Mouse (Mus musculus) embryonic facial prominence, embryonic 11.5 days (tissue): ENCODE data around the gene Cd300c2. TPM values are rescaled to one million over a fixed set of nuclear protein-coding genes. Genes with fewer than 3 reads are reported as not detected.
A peak's percentile ranks its signal among the peaks of the same experiment; 100 is the strongest.
"Not testable (repeated sequence)": the region's sequence is repeated elsewhere in the genome, so short reads cannot be mapped to it uniquely, and the experiment has no call there.

ENCODE experiments used
- ATAC-seq: fragments of 200-750 bp; cut with Nextera tagmentation; replicated peaks from 2 replicates; pipeline ENCODE4 v1.8.0; 2017; ENCODE audit warnings: low read depth; ENCODE audit not compliant: insufficient number of reproducible peaks, low FRiP score, low TSS enrichment
- DNase-seq: peaks from one replicate; pipeline ENCODE4 v3.0.0-alpha.2; 2015; ENCODE audit warnings: low spot score
- H3K27ac ChIP-seq: fragments of 300-500 bp; sonication (generic); replicated peaks from 2 replicates; pipeline ENCODE4 v1.5.1; 2014; ENCODE audit warnings: mild to moderate bottlenecking, low read depth, low read length, control low read depth
- H3K27me3 ChIP-seq: fragments of 300-500 bp; sonication (generic); 2 replicates; pipeline ENCODE4 v1.6.1; 2014; ENCODE audit warnings: mild to moderate bottlenecking, low read length, moderate library complexity, mixed read lengths; ENCODE audit not compliant: control insufficient read depth, insufficient read depth
- H3K36me3 ChIP-seq: fragments of 300-500 bp; sonication (generic); replicated peaks from 2 replicates; pipeline ENCODE4 v1.6.1; 2014; ENCODE audit warnings: low read depth, mild to moderate bottlenecking, low read length, moderate library complexity, mixed read lengths; ENCODE audit not compliant: control insufficient read depth, insufficient read depth
- H3K4me1 ChIP-seq: fragments of 300-500 bp; sonication (generic); 2 replicates; pipeline ENCODE4 v1.6.1; 2014; ENCODE audit warnings: low read length, mixed read lengths; ENCODE audit not compliant: control insufficient read depth, insufficient read depth
- H3K4me2 ChIP-seq: fragments of 300-500 bp; sonication (generic); 2 replicates; pipeline ENCODE4 v1.6.1; 2014; ENCODE audit warnings: low read depth, mild to moderate bottlenecking, control low read depth, low read length, moderate library complexity
- H3K4me3 ChIP-seq: fragments of 300-500 bp; sonication (generic); 2 replicates; pipeline ENCODE4 v1.5.1; 2014; ENCODE audit warnings: low read depth, low read length, control low read depth
- H3K9ac ChIP-seq: fragments of 300-500 bp; sonication (generic); replicated peaks from 2 replicates; pipeline ENCODE4 v1.6.1; 2014; ENCODE audit warnings: mild to moderate bottlenecking, control low read depth, low read length
- H3K9me3 ChIP-seq: fragments of 300-500 bp; sonication (generic); replicated peaks from 2 replicates; pipeline ENCODE4 v1.6.1; 2016; ENCODE audit warnings: mild to moderate bottlenecking, low read length, inconsistent platforms, mixed read lengths; ENCODE audit not compliant: control insufficient read depth
- WGBS: fragments of 180-500 bp; shearing (Covaris S2); extraction: QIAGEN DNeasy Blood & Tissue Kit; methylation state at CpG from one replicate; pipeline ENCODE4 v1.1.7; 2014; 5-methylcytosine and 5-hydroxymethylcytosine counted together
- polyA plus RNA-seq: library from polyadenylated mRNA; unstranded; fragments of >200 nt; fragmentation: Nextera tagmentation; extraction: Ambion mirVana; gene quantifications from 2 replicates; pipeline ENCODE4 v1.2.1, GENCODE M21; 2014

Gene Cd300c2
- polyA plus RNA-seq: 0.94 and 1.2 TPM in 2 replicates

GRCm38 (mm10) chr11:115001474-115002040 lies at the start of gene Cd300c2:
Gene Cd300c2, minus strand, starts transcription at chr11:115001880.
- 87% methylated on average over 7 of the region's 7 CpGs for WGBS
- H3K4me1 ChIP-seq: no peaks in the 10 kb centered on the region
- H3K27me3 ChIP-seq: no peaks in the 10 kb centered on the region
- ATAC-seq (no peak), DNase-seq (no peak)
- no peaks in the 10 kb centered on the region for H3K9me3 ChIP-seq
- H3K36me3 ChIP-seq: no peaks in the 10 kb centered on the region
- no peak within 1 kb of the TSS for H3K9ac ChIP-seq
- H3K4me3 ChIP-seq: no peak within 1 kb of the TSS
- H3K27ac ChIP-seq: no peak within 1 kb of the TSS
- H3K4me2 ChIP-seq: no peak within 1 kb of the TSS

- WGBS: 47% methylated on average over 3 of the region's 3 CpGs
- Histone ChIP-seq H3K4me2 (no peak overlapping the region), H3K27ac (no peak overlapping the region), H3K9me3 (no peaks in the 10 kb centered on the region), H3K4me1 (no peaks in the 10 kb centered on the region), H3K9ac (no peak overlapping the region), H3K27me3 (no peaks in the 10 kb centered on the region), H3K36me3 (no peaks in the 10 kb centered on the region), H3K4me3 (no peak overlapping the region)
- no peak for ATAC-seq
- peak; percentile 16 for DNase-seq
These were observed 47.7 kb upstream of the Cd300c2 start for GRCm38 (mm10) chr11:115049282-115049895.

GRCm38 (mm10) chr11:115048259-115048658 lies 46.6 kb upstream of the Cd300c2 start, which contains the start of gene Cd300ld3:
Gene Cd300ld3, minus strand, starts transcription at chr11:115048409.
- DNase-seq: no peak
- no peak within 1 kb of the TSS for H3K4me3 ChIP-seq

GRCm38 (mm10) chr11:115037669-115038068 lies 36.0 kb upstream of the Cd300c2 start, which contains the start of gene Cd300ld5:
Gene Cd300ld5, minus strand, starts transcription at chr11:115037769.
- not testable (repeated sequence) for H3K9me3 ChIP-seq, H3K4me2 ChIP-seq, H3K36me3 ChIP-seq, DNase-seq, H3K9ac ChIP-seq, H3K4me3 ChIP-seq, H3K4me1 ChIP-seq, ATAC-seq, H3K27me3 ChIP-seq, H3K27ac ChIP-seq
- WGBS: no CpG with 5 or more reads among the region's 6 CpGs

More at GRCm38 (mm10) chr11:115048259-115048658, 46.6 kb upstream of the Cd300c2 start, which contains the start of gene Cd300ld3:
- Histone ChIP-seq H3K4me2 (no peak within 1 kb of the TSS), H3K4me1 (no peaks in the 10 kb centered on the region), H3K36me3 (no peaks in the 10 kb centered on the region), H3K27me3 (no peaks in the 10 kb centered on the region), H3K9me3 (no peaks in the 10 kb centered on the region), H3K9ac (no peak within 1 kb of the TSS), H3K27ac (no peak within 1 kb of the TSS)
- WGBS: 76% methylated on average over 2 of the region's 2 CpGs
- ATAC-seq: no peak

GRCm38 (mm10) chr11:115026912-115027311 lies 25.2 kb upstream of the Cd300c2 start, which contains the start of gene Cd300ld4:
Gene Cd300ld4, minus strand, starts transcription at chr11:115027012.
- not testable (repeated sequence) for H3K9ac ChIP-seq, H3K27ac ChIP-seq, H3K4me1 ChIP-seq, DNase-seq, ATAC-seq, H3K27me3 ChIP-seq, H3K4me2 ChIP-seq, H3K4me3 ChIP-seq, H3K9me3 ChIP-seq, H3K36me3 ChIP-seq
- no CpG with 5 or more reads among the region's 6 CpGs for WGBS

- H3K9me3 ChIP-seq, H3K4me3 ChIP-seq, H3K27ac ChIP-seq, ATAC-seq, H3K4me1 ChIP-seq, H3K9ac ChIP-seq, H3K27me3 ChIP-seq, H3K36me3 ChIP-seq, DNase-seq, H3K4me2 ChIP-seq: not testable (repeated sequence)
- no CpG with 5 or more reads among the region's 7 CpGs for WGBS
These were observed 14.4 kb upstream of the Cd300c2 start, which contains the start of gene Cd300ld2 for GRCm38 (mm10) chr11:115016093-115016492. Gene Cd300ld2, minus strand, starts transcription at chr11:115016193.

- Histone ChIP-seq H3K4me3 (no peak overlapping the region), H3K27me3 (no peaks in the 10 kb centered on the region), H3K27ac (no peak overlapping the region), H3K9me3 (no peaks in the 10 kb centered on the region), H3K4me1 (no peaks in the 10 kb centered on the region), H3K36me3 (no peaks in the 10 kb centered on the region), H3K9ac (no peak overlapping the region), H3K4me2 (no peak overlapping the region)
- no peak for ATAC-seq
- WGBS: 80% methylated on average over 5 of the region's 5 CpGs
- no peak for DNase-seq
These were observed 2.4 kb upstream of the Cd300c2 start for GRCm38 (mm10) chr11:115004070-115004469.

GRCm38 (mm10) chr11:114989793-114990192 lies 11.9 kb downstream of the Cd300c2 start, which contains the start of gene Cd300ld:
Gene Cd300ld, minus strand, starts transcription at chr11:114989922.
- no peaks in the 10 kb centered on the region for H3K4me1 ChIP-seq
- H3K27ac ChIP-seq: no peak within 1 kb of the TSS
- 76% methylated on average over 4 of the region's 4 CpGs for WGBS
- DNase-seq (no peak), ATAC-seq (no peak)
- H3K36me3 ChIP-seq: no peaks in the 10 kb centered on the region
- H3K27me3 ChIP-seq: no peaks in the 10 kb centered on the region
- no peaks in the 10 kb centered on the region for H3K9me3 ChIP-seq
- H3K4me2 ChIP-seq: no peak within 1 kb of the TSS
- no peak within 1 kb of the TSS for H3K9ac ChIP-seq
- H3K4me3 ChIP-seq: no peak within 1 kb of the TSS
